Mouse (Mus musculus) intestine, embryonic 14.5 days (tissue): ENCODE results near the gene Pitpnm1. TPM values are rescaled to one million over a fixed set of nuclear protein-coding genes. Genes with fewer than 3 reads are reported as not detected.

Experiments
- ATAC-seq: fragments of 200-750 bp; cut with Nextera tagmentation; replicated peaks from 2 replicates; pipeline ENCODE4 v1.8.0; 2017; ENCODE audit warnings: low read depth, moderate number of reproducible peaks, moderate TSS enrichment, moderate library complexity; ENCODE audit not compliant: low FRiP score, low TSS enrichment
- DNase-seq: peaks from one replicate; pipeline ENCODE4 v3.0.0-alpha.2; 2018; ENCODE audit warnings: low spot score
- H3K27ac ChIP-seq: fragments of 300-500 bp; sonication (generic); 2 replicates; pipeline ENCODE4 v1.5.1; 2014; ENCODE audit warnings: low read depth, mild to moderate bottlenecking, control low read depth
- H3K27me3 ChIP-seq: fragments of 300-500 bp; sonication (generic); replicated peaks from 2 replicates; pipeline ENCODE4 v1.6.1; 2014; ENCODE audit warnings: low read length, control low read depth; ENCODE audit not compliant: control insufficient read depth, insufficient read depth
- H3K36me3 ChIP-seq: fragments of 300-500 bp; sonication (generic); 2 replicates; pipeline ENCODE4 v1.6.1; 2014; ENCODE audit warnings: low read length, control low read depth; ENCODE audit not compliant: control insufficient read depth, insufficient read depth
- H3K4me1 ChIP-seq: fragments of 300-500 bp; sonication (generic); replicated peaks from 2 replicates; pipeline ENCODE4 v1.6.1; 2014; ENCODE audit warnings: low read length, control low read depth, mixed read lengths; ENCODE audit not compliant: control insufficient read depth, insufficient read depth
- H3K4me2 ChIP-seq: fragments of 300-500 bp; sonication (generic); 2 replicates; pipeline ENCODE4 v1.6.1; 2014; ENCODE audit warnings: low read length
- H3K4me3 ChIP-seq: fragments of 300-500 bp; sonication (generic); 2 replicates; pipeline ENCODE4 v1.5.1; 2014; ENCODE audit warnings: low read depth, low read length, control low read depth, mixed read lengths
- H3K9ac ChIP-seq: fragments of 300-500 bp; sonication (generic); 2 replicates; pipeline ENCODE4 v1.6.1; 2014; ENCODE audit warnings: mild to moderate bottlenecking, low read length
- H3K9me3 ChIP-seq: fragments of 300-500 bp; sonication (generic); 2 replicates; pipeline ENCODE4 v1.6.1; 2016; ENCODE audit warnings: low read length, control low read depth; ENCODE audit not compliant: control insufficient read depth
- WGBS: fragments of 180-500 bp; shearing (Covaris S2); extraction: QIAGEN DNeasy Blood & Tissue Kit; methylation state at CpG from one replicate; pipeline ENCODE4 v1.1.7; 2014; 5-methylcytosine and 5-hydroxymethylcytosine counted together
- polyA plus RNA-seq: library from polyadenylated mRNA; unstranded; fragments of >200 nt; fragmentation: Nextera tagmentation; extraction: Ambion mirVana; gene quantifications from 2 replicates; pipeline ENCODE4 v1.2.1, GENCODE M21; 2014

Gene Pitpnm1
- polyA plus RNA-seq, 1 experiment from 2014 or later = 14.3 TPM

- Histone ChIP-seq H3K4me3 (no peak within 1 kb of the TSS), H3K27ac (no peak within 1 kb of the TSS), H3K4me2 (no peak within 1 kb of the TSS), H3K27me3 (no peaks in the 10 kb centered on the region), H3K9ac (no peak within 1 kb of the TSS), H3K36me3 (no peaks in the 10 kb centered on the region), H3K4me1 (no peaks in the 10 kb centered on the region), H3K9me3 (no peaks in the 10 kb centered on the region)
- DNase-seq (no peak), ATAC-seq (no peak)
- WGBS = 71% methylated on average over 2 of the region's 2 CpGs
These were observed 39.6 kb downstream of the Pitpnm1 start, which contains the start of gene Gpr152 for GRCm38 (mm10) chr19:4139446-4139845. Gene Gpr152, plus strand, starts transcription at chr19:4139787.

DNA sequence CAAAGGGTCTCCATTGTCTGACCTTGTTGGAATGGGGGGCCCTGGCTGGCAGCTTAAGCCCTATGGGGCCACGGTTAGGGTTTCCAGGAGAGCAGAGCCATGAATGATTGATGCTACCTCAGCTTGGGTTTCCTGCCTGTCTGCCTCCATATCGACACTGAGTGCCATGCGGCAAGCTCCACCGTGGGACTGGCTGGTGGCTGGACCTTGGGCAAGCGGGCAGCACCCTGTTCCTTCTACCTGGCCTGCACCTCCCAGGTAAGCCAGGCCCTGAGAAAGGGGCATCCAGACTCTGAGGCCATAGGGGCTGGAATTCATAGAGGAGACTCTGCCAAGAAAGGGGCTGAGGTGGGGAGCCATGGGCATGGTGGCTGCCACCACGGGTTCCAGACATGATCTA lies 40.3 kb downstream of the Pitpnm1 start:
- Histone ChIP-seq H3K4me1 (no peaks in the 10 kb centered on the region), H3K36me3 (no peaks in the 10 kb centered on the region), H3K27ac (no peak overlapping the region), H3K4me2 (no peak overlapping the region), H3K9ac (no peak overlapping the region), H3K4me3 (no peak overlapping the region), H3K27me3 (no peaks in the 10 kb centered on the region), H3K9me3 (no peaks in the 10 kb centered on the region)
- DNase-seq = no peak
- ATAC-seq = no peak
- WGBS = 72% methylated on average over 6 of the region's 6 CpGs

DNA sequence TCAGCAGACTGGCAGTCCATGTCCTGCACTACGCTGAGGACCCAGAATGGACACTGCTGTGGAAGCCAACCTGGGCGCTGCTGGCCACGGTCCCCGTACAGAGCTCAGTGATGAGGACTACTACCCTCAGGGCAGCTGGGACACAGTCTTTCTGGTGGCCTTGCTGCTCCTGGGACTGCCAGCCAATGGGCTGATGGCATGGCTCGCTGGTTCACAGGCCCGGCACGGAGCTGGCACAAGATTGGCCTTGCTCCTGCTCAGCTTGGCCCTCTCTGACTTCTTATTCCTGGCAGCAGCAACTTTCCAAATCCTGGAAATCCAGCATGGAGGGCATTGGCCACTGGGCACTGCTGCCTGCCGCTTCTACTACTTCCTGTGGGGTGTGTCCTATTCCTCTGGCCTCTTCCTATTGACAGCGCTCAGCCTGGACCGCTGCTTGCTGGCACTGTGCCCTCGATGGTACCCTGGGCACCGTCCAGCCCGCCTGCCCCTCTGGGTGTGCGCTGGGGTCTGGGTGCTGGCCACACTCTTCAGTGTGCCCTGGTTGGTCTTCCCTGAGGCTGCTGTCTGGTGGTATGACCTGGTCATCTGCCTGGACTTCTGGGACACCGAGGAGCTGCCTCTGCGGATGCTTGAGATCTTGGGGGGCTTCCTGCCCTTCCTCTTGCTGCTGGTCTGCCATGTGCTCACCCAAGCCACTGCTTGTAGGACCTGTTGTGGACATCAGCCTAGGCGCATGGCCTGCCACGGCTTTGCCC lies 42.8 kb downstream of the Pitpnm1 start:
- no peak overlapping the region for H3K9ac ChIP-seq
- 90% methylated on average over 18 of the region's 18 CpGs for WGBS
- H3K9me3 ChIP-seq = no peaks in the 10 kb centered on the region
- no peaks in the 10 kb centered on the region for H3K27me3 ChIP-seq
- no peak overlapping the region for H3K4me2 ChIP-seq
- DNase-seq (no peak), ATAC-seq (no peak)
- H3K36me3 ChIP-seq = no peaks in the 10 kb centered on the region
- no peak overlapping the region for H3K27ac ChIP-seq
- H3K4me1 ChIP-seq = no peaks in the 10 kb centered on the region
- no peak overlapping the region for H3K4me3 ChIP-seq

DNA sequence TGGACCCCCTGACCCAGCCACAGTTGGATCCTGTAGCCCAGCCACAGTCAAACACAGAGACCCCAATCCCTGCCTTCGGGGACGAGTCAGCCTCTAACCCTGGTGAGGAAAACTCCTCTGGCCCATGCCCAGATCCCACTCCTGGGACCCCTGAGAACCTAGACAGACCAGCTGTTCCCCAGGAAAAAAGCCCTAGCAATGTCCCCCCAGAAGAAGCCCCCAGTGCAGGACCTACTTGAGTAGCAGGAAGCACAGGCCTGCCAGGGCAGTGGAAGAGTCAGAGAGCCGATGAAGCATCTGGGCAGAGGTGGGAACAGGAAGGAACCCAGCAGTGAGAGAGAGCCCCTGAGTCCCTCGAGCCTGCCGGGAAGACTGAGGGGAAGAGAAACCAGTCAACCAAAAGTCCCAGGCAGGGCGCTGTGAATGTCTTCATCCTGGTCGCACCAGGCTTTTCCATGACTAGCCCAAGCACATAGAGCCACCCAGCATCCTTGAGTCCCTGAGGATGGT lies 44.0 kb downstream of the Pitpnm1 start, which contains the start of gene Cabp4:
Gene Cabp4, minus strand, starts transcription at position 275 of the 510 bp plus-strand sequence.
- DNase-seq (no peak), ATAC-seq (no peak)
- H3K4me2 ChIP-seq = no peak within 1 kb of the TSS
- no peak within 1 kb of the TSS for H3K9ac ChIP-seq
- 75% methylated on average over 7 of the region's 7 CpGs for WGBS
- H3K27ac ChIP-seq = no peak within 1 kb of the TSS
- H3K27me3 ChIP-seq = no peaks in the 10 kb centered on the region
- peaks cover 6% of the 10 kb centered on the region; the same call in 1 of the 2 replicates for H3K4me1 ChIP-seq
- H3K4me3 ChIP-seq = no peak within 1 kb of the TSS
- no peaks in the 10 kb centered on the region for H3K9me3 ChIP-seq
- H3K36me3 ChIP-seq = no peaks in the 10 kb centered on the region

DNA sequence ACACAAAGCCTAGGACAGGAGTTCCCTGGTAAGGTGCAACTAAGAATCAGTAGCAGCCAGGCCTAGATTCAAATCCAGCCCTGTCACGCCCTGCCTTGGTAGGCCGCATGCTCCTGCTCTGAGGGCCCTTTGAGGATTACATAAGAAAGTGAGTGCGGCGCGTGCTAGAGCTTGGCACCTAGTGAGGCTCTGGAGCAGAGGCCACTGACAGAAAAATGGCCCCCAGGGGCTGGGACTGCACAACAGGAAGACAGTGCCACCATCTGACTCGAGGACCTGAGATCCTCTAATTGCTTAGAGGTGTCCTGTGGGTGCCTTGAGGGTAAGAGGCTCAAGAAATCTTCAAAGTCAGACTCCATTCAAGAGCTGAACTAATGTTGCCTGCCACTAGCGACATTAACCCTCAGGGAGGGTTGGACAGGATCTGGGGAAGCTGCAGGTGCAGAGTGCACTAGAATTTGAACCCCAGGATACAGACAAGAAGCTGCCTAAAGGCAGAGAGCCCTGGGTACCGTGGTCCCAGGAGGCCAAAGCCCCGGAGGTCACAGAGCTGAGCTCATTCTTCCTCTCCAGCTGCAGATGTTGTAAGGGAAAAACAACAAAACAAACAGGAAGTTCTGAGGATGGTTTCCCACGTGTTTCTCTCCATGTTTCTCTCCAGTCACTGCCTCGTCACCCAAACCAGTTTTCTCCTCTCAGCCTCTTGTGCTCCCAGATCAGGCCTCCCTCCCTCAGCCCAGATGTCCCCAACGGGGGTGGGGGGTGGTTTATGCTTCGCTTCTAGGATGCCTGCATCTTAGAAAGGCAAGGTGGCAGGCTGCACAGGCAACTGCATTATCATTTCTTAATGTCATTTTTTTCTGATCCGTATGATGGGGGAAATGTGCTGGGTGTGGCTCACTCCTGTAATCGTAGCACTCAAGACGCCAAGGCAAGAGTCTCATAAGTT lies 45.0 kb downstream of the Pitpnm1 start:
- ATAC-seq (no peak), DNase-seq (no peak)
- no peaks in the 10 kb centered on the region for H3K27me3 ChIP-seq
- H3K4me1 ChIP-seq = peaks cover 16% of the 10 kb centered on the region
- H3K4me3 ChIP-seq = no peak overlapping the region
- no peaks in the 10 kb centered on the region; the same call in 1 of the 2 replicates for H3K36me3 ChIP-seq
- no peak overlapping the region for H3K27ac ChIP-seq
- H3K4me2 ChIP-seq = no peak overlapping the region
- H3K9ac ChIP-seq = no peak overlapping the region
- H3K9me3 ChIP-seq = no peaks in the 10 kb centered on the region
- 78% methylated on average over 16 of the region's 16 CpGs for WGBS

DNA sequence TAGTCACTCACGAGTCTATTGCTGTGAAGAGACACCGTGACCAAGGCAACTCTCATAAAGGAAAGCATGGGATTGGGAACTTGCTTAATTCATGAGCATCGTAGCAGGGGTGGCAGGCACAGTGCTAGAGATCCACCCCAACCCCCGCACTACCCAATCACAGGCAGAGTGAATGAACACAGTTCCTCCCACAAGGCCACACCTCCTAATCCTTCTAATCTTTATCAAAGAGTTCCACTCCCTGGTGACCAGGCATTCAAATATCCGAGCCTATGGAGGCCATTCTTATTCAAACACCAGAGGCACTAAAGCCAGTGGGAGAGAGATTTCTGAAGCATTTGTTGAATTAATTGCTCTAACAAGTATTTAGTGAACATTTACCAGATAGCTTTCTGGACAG lies 46.1 kb downstream of the Pitpnm1 start:
- Histone ChIP-seq H3K27ac (no peak overlapping the region), H3K36me3 (peaks cover 6% of the 10 kb centered on the region), H3K9ac (no peak overlapping the region), H3K9me3 (no peaks in the 10 kb centered on the region), H3K4me1 (peaks cover 17% of the 10 kb centered on the region), H3K4me2 (no peak overlapping the region), H3K27me3 (no peaks in the 10 kb centered on the region), H3K4me3 (no peak overlapping the region)
- no peak for ATAC-seq
- 91% methylated on average over 5 of the region's 5 CpGs for WGBS
- no peak for DNase-seq

GRCm38 (mm10) chr19:4146366-4147021 lies 46.7 kb downstream of the Pitpnm1 start:
- Histone ChIP-seq H3K4me3 (no peak overlapping the region), H3K4me2 (no peak overlapping the region), H3K27ac (no peak overlapping the region), H3K36me3 (peaks cover 11% of the 10 kb centered on the region), H3K27me3 (no peaks in the 10 kb centered on the region), H3K9me3 (no peaks in the 10 kb centered on the region), H3K9ac (no peak overlapping the region), H3K4me1 (peaks cover 17% of the 10 kb centered on the region)
- ATAC-seq (no peak), DNase-seq (no peak)
- 66% methylated on average over 12 of the region's 12 CpGs for WGBS

DNA sequence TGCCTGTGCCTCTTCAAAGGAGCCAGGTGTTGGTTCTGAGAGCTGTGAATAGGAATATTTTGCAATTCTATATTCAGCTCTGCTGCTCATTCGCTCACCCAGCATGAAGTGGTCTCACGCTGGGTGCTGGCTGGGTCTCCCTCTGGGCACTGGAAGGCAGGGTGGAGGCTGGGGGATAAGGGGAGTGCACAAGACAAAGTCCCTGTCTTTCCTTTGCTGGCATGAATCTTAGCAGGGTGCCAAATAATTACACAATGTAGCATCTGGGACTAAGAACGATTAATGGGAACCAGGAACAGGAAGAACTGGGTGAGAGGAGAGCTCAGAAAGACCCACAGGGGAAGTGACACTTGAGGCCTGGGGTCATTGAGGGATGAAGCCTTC lies 47.2 kb downstream of the Pitpnm1 start:
- no peak for ATAC-seq
- WGBS = 68% methylated on average over 3 of the region's 3 CpGs

More for the DNA sequence above, 47.2 kb downstream of the Pitpnm1 start:
- no peaks in the 10 kb centered on the region for H3K9me3 ChIP-seq
- no peak overlapping the region for H3K4me2 ChIP-seq
- DNase-seq = no peak
- H3K9ac ChIP-seq = no peak overlapping the region
- H3K27ac ChIP-seq = no peak overlapping the region
- H3K36me3 ChIP-seq = peaks cover 14% of the 10 kb centered on the region
- H3K4me3 ChIP-seq = no peak overlapping the region
- H3K27me3 ChIP-seq = no peaks in the 10 kb centered on the region
- H3K4me1 ChIP-seq = peaks cover 17% of the 10 kb centered on the region
